Mouse (Mus musculus) limb, embryonic 12.5 days (tissue): ENCODE measurements around the gene Tbk1. TPM values are rescaled to one million over a fixed set of nuclear protein-coding genes. Genes with fewer than 3 reads are reported as not detected.
A peak's percentile ranks its signal among the peaks of the same experiment; 100 is the strongest.

Source experiments
- ATAC-seq: fragments of 200-750 bp; cut with Nextera tagmentation; 2 replicates; pipeline ENCODE4 v1.8.0; 2017; ENCODE audit warnings: low read depth, moderate TSS enrichment; ENCODE audit not compliant: insufficient number of reproducible peaks, insufficient read depth, low FRiP score, low TSS enrichment
- H3K27ac ChIP-seq: fragments of 300-500 bp; sonication (generic); 2 replicates; pipeline ENCODE4 v1.5.1; 2016; ENCODE audit warnings: mild to moderate bottlenecking, moderate library complexity
- H3K27me3 ChIP-seq: fragments of 300-500 bp; sonication (generic); 2 replicates; pipeline ENCODE4 v1.6.1; 2016; ENCODE audit warnings: mild to moderate bottlenecking, moderate library complexity
- H3K36me3 ChIP-seq: fragments of 300-500 bp; sonication (generic); 2 replicates; pipeline ENCODE4 v1.6.1; 2016; ENCODE audit warnings: mild to moderate bottlenecking, moderate library complexity
- H3K4me1 ChIP-seq: fragments of 300-500 bp; sonication (generic); replicated peaks from 2 replicates; pipeline ENCODE4 v1.6.1; 2016
- H3K4me2 ChIP-seq: fragments of 300-500 bp; sonication (generic); 2 replicates; pipeline ENCODE4 v1.6.1; 2016; ENCODE audit warnings: mild to moderate bottlenecking, moderate library complexity
- H3K4me3 ChIP-seq: fragments of 300-500 bp; sonication (generic); replicated peaks from 2 replicates; pipeline ENCODE4 v1.5.1; 2016; ENCODE audit warnings: mild to moderate bottlenecking
- H3K9ac ChIP-seq: fragments of 300-500 bp; sonication (generic); replicated peaks from 2 replicates; pipeline ENCODE4 v1.6.1; 2016; ENCODE audit warnings: mild to moderate bottlenecking, moderate library complexity
- H3K9me3 ChIP-seq: fragments of 300-500 bp; sonication (generic); 2 replicates; pipeline ENCODE4 v1.6.1; 2016; ENCODE audit warnings: mild to moderate bottlenecking, moderate library complexity
- WGBS: fragments of 180-500 bp; shearing (Covaris S2); methylation state at CpG from one replicate; pipeline ENCODE4 v1.1.7; 2016; 5-methylcytosine and 5-hydroxymethylcytosine counted together
- polyA plus RNA-seq: library from polyadenylated mRNA; unstranded; fragments of >200 nt; fragmentation: Nextera tagmentation; extraction: Ambion mirVana; gene quantifications from 2 replicates; pipeline ENCODE4 v1.2.1, GENCODE M21; 2016

Gene Tbk1
- polyA plus RNA-seq, 1 experiment from 2014 or later: 33.7 TPM

DNA sequence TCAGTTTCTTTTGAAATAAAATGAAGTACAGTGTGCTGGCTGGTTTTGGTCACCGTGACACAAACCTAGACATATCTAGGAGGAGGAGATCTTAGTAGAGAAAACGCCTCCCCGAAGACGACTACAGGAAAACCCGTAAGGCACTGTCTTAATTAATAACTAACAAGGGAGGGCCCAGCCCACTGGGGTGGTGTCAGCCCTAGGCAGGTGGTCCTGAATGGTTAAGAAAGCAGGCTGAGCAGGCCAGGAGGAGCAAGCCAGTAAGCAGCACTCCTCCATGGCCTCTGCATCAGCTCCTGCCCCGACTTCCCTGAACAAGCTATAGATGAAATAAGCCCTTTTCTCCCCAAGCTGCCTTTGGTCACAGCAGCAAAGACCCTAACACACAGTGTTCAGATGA lies 16.8 kb downstream of the Tbk1 start:
- no peak overlapping the region for H3K4me2 ChIP-seq
- ATAC-seq: no peak
- H3K4me1 ChIP-seq: no peaks in the 10 kb centered on the region
- H3K9ac ChIP-seq: no peak overlapping the region
- H3K9me3 ChIP-seq: no peaks in the 10 kb centered on the region
- WGBS: 79% methylated on average over 6 of the region's 6 CpGs
- peak overlapping the region; percentile 41; the same call in 1 of the 2 replicates for H3K27ac ChIP-seq
- peaks cover 68% of the 10 kb centered on the region for H3K36me3 ChIP-seq
- no peaks in the 10 kb centered on the region for H3K27me3 ChIP-seq
- H3K4me3 ChIP-seq: no peak overlapping the region

DNA sequence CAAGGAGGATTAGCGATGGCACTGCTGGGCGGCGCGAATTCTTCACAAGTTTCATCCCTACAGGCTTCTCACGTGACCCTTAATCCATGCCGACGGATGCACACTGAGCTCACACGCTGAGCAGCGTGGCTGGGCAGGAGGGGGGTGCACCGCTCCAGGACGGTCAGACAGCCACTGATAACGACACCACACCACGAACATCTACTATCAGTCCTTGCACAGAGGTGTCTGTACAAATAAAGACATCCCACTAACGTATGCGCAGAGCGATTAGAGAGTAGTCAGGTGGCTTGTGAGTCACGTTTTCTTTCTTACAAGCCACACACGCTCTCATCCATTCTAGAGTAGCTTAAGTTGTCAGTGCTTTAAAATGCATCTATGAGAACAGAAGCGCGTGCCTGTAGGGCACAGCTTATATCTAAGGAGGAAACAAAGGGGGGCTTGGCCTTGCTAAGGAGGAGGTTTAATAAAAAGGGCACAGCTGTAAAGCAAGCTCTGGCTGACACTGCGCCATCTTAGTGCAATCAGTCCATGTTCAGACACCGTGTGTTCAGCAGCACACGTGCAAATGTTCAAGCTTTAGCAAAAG lies 17.5 kb downstream of the Tbk1 start:
- no peaks in the 10 kb centered on the region for H3K4me1 ChIP-seq
- ATAC-seq: peak; percentile 52; the same call in 1 of the 2 replicates
- H3K9me3 ChIP-seq: no peaks in the 10 kb centered on the region
- no peaks in the 10 kb centered on the region for H3K27me3 ChIP-seq
- peak overlapping the region; percentile 23; the same call in 1 of the 2 replicates for H3K4me2 ChIP-seq
- no peak overlapping the region for H3K9ac ChIP-seq
- peaks cover 68% of the 10 kb centered on the region for H3K36me3 ChIP-seq
- 0 out of 2 replicates have a peak overlapping the region, but pooled peaks have one; percentile 41 for H3K27ac ChIP-seq
- H3K4me3 ChIP-seq: no peak overlapping the region
- WGBS: 18% methylated on average over 23 of the region's 23 CpGs

DNA sequence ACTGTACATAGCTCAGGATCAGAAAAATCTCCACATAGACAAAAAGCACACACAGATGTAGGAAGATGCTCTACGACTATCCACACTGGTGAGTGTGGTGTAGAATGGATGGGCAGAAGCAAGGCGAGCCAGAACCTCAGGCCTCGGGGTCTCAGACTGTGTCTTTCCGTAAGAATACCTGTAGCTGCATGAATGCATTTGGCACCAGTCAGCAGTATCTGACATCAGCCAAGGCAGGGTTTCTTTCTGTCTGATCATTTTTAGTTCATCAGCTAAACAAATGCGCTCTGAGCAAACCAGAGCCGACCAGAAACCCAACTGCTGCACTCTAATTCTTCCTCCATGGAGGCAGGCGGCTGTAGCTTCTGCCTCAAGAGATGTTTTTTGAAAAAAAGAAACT lies 18.1 kb downstream of the Tbk1 start:
- H3K9me3 ChIP-seq: no peaks in the 10 kb centered on the region
- peaks cover 71% of the 10 kb centered on the region for H3K36me3 ChIP-seq
- H3K27ac ChIP-seq: peak overlapping the region; percentile 29; the same call in 1 of the 2 replicates
- H3K4me1 ChIP-seq: no peaks in the 10 kb centered on the region
- H3K27me3 ChIP-seq: no peaks in the 10 kb centered on the region
- no peak overlapping the region for H3K9ac ChIP-seq
- H3K4me2 ChIP-seq: no peak overlapping the region
- no peak for ATAC-seq
- H3K4me3 ChIP-seq: no peak overlapping the region
- 72% methylated on average over 7 of the region's 7 CpGs for WGBS

DNA sequence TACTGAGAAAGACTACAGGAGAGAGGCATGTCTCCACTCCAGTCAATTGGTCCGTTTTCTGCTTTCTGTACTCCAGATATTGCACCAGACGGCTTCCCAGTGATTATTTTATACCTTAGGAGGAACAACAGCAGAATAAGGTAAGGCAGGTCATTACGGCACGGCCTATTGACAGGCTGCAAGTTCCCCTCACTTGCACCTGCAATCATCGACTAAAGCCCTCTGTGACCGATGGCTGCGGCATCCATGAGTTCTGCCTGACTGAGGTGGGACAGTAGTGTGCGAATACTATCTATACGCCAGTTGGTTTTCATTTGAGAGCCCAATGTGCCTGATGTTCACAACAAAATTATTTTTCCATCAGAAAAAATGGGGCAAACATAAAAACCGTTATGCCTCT lies 18.6 kb downstream of the Tbk1 start:
- Histone ChIP-seq H3K9ac (no peak overlapping the region), H3K36me3 (peaks cover 76% of the 10 kb centered on the region), H3K4me3 (no peak overlapping the region), H3K27ac (no peak overlapping the region), H3K4me1 (no peaks in the 10 kb centered on the region), H3K9me3 (no peaks in the 10 kb centered on the region), H3K4me2 (no peak overlapping the region), H3K27me3 (no peaks in the 10 kb centered on the region)
- 97% methylated on average over 10 of the region's 10 CpGs for WGBS
- ATAC-seq: no peak

DNA sequence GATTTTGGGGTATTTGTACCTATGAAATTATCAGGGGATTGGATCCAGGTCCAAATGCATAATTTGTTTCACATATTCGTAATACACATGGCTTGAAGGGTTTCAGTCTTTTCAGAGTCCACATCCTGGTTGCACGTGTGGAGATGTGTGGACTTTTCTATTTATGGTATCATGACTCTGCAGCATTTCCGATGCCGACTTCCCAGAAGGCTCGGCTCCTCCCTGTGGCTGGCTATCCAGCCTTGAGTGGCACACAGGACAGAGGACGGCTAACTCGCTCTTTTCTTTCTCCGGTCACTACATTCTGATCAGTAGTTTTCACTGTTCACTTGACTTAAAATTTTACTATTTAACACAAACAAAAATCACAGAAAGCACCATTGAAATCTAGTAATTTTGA lies 22.1 kb downstream of the Tbk1 start:
- no peak overlapping the region for H3K9ac ChIP-seq
- no peaks in the 10 kb centered on the region for H3K4me1 ChIP-seq
- no peak for ATAC-seq
- no peak overlapping the region for H3K4me2 ChIP-seq
- no peaks in the 10 kb centered on the region for H3K9me3 ChIP-seq
- WGBS: 90% methylated on average over 8 of the region's 8 CpGs
- H3K27me3 ChIP-seq: no peaks in the 10 kb centered on the region
- peaks cover 74% of the 10 kb centered on the region for H3K36me3 ChIP-seq
- no peak overlapping the region for H3K4me3 ChIP-seq
- H3K27ac ChIP-seq: no peak overlapping the region

DNA sequence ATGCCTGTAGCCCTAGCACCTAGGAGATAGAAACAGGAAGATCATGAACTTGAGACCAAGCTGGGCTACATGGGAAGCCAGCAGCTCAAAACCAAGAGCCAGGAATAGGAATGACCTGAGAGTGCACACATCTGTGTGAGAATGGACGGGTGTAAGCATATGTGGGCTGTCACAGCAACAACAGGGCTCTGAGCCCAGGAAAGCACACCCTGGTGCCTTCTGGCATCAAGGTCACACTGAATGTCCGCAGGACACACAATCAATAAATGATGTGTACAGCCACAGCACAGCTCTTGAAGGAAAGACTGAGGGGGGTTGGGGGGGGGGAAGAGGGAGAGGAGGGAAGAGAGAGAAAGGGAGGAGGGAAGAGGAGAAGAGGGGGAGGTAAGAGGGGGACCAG lies 28.4 kb downstream of the Tbk1 start:
- WGBS: 87% methylated on average over 2 of the region's 2 CpGs
- Histone ChIP-seq H3K9ac (no peak overlapping the region), H3K4me2 (no peak overlapping the region), H3K36me3 (peaks cover 89% of the 10 kb centered on the region), H3K9me3 (no peaks in the 10 kb centered on the region), H3K4me1 (no peaks in the 10 kb centered on the region), H3K27ac (no peak overlapping the region), H3K27me3 (no peaks in the 10 kb centered on the region), H3K4me3 (no peak overlapping the region)
- ATAC-seq: no peak

DNA sequence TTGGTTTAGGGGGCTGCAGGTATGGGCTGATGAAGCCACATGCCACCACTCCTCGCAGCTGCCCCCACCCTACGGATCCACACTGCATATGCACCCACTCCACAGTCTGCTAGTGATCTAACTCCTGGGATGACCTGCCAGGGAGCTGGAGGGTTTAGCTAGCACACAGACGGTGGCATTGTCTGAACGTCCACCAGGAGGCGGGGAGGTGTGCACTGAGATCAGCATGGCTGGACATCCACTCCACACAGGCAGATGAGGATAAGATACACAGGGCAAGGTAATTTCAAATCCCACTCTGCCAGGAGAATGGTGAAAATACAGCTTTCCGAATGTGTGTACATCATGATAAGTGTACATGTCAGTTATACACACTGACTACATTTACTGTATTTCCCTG lies 30.3 kb downstream of the Tbk1 start:
- WGBS: 79% methylated on average over 6 of the region's 6 CpGs
- ATAC-seq: no peak
- Histone ChIP-seq H3K9me3 (no peaks in the 10 kb centered on the region), H3K27me3 (no peaks in the 10 kb centered on the region), H3K4me1 (no peaks in the 10 kb centered on the region), H3K27ac (no peak overlapping the region), H3K9ac (no peak overlapping the region), H3K36me3 (peaks cover 90% of the 10 kb centered on the region), H3K4me3 (no peak overlapping the region), H3K4me2 (no peak overlapping the region)

DNA sequence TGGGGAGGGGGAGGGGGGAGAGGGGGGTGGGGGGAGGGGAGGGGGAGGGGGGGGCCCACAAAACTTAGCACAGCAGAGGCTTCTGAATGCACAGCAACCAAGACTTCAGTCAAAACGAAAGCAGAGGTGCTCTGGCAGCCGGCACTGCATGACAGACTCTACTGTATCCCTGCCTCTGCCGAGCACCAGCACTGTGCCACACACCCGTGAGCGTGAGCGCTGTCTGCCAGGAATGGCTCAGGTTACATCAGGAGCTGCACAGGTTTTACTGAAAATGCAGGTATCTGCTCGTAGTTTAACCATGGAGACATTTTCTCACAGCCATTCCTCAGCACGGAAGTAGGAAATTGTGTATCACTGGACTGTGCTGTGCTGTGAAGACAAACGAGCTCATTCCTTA lies 36.3 kb downstream of the Tbk1 start:
- no peak for ATAC-seq
- H3K9ac ChIP-seq: no peak overlapping the region
- 74% methylated on average over 9 of the region's 9 CpGs for WGBS

DNA sequence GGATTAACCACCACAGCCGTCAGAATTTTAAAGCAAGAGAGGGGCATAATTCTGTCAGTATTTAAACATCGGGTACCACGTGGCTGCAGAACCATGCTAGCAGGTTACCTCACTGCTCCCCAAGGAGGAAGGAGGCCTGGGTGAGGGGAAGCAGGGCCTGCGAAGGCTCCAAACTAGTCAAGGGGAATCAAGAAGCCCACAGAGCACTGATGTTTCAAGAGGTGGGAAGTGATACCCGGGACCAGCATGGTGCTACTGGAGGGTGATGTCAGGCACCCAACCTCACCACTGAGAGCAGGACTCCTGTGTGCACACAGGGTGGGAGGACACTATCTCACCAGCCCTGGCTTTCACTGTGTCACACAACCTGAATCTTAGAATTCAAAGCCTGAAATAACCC lies 36.9 kb downstream of the Tbk1 start:
- peaks cover 94% of the 10 kb centered on the region for H3K36me3 ChIP-seq
- no peaks in the 10 kb centered on the region for H3K4me1 ChIP-seq
- no peak overlapping the region for H3K9ac ChIP-seq
- no peaks in the 10 kb centered on the region for H3K27me3 ChIP-seq
- H3K4me2 ChIP-seq: no peak overlapping the region
- no peak for ATAC-seq
- 86% methylated on average over 5 of the region's 5 CpGs for WGBS
- no peak overlapping the region for H3K27ac ChIP-seq
- no peak overlapping the region for H3K4me3 ChIP-seq
- H3K9me3 ChIP-seq: no peaks in the 10 kb centered on the region

More for the DNA sequence above, 36.3 kb downstream of the Tbk1 start:
- no peak overlapping the region for H3K4me2 ChIP-seq
- no peak overlapping the region for H3K4me3 ChIP-seq
- H3K36me3 ChIP-seq: peaks cover 96% of the 10 kb centered on the region
- H3K27me3 ChIP-seq: no peaks in the 10 kb centered on the region
- H3K4me1 ChIP-seq: no peaks in the 10 kb centered on the region
- no peaks in the 10 kb centered on the region for H3K9me3 ChIP-seq
- H3K27ac ChIP-seq: 0 out of 2 replicates have a peak overlapping the region, but pooled peaks have one; percentile 29

DNA sequence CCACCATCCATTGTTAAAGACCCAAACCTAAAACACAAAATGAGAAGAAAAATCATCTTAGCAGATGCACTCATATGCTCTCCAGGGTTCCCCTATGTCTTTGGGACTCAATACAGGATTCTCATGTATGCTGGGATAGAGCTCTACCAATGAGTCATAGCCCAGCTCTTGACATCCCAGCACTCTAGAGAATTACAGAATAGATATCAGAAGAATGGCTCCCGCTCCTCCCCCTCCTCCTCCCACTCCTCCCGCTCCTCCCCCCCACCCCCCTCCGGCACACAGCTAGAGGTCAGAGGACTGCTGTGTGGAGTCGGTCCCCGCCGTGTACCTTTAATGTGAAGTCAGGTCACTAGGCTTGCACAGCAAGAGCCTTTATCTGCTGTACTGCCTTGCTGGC lies 39.4 kb downstream of the Tbk1 start:
- no peaks in the 10 kb centered on the region for H3K27me3 ChIP-seq
- H3K36me3 ChIP-seq: peaks cover 71% of the 10 kb centered on the region
- no peak for ATAC-seq
- no peak overlapping the region for H3K4me2 ChIP-seq
- no peak overlapping the region for H3K9ac ChIP-seq
- no peak overlapping the region for H3K27ac ChIP-seq
- H3K4me1 ChIP-seq: no peaks in the 10 kb centered on the region
- H3K4me3 ChIP-seq: no peak overlapping the region
- 84% methylated on average over 6 of the region's 6 CpGs for WGBS
- H3K9me3 ChIP-seq: no peaks in the 10 kb centered on the region

DNA sequence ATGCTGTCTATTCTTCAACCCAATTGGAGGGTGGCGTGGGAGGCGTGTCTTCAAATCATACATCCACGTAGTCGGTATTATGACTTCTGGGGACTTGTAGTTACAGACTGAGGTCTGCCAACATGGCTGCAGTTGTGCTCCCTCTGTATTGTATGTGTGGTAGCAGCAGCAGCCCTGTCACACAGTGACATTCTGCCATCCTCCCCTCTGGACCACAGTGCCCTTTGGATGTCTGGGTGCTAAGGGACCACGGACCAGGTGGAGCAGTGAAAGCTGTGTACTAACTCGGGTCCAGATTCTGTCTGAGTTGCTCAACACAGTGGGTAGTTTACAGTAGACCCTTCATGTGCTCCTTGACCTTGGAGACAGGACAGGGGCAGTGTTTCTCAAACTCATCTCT lies 43.0 kb downstream of the Tbk1 start:
- no peaks in the 10 kb centered on the region for H3K9me3 ChIP-seq
- no peak overlapping the region for H3K4me3 ChIP-seq
- no peak overlapping the region for H3K4me2 ChIP-seq
- H3K4me1 ChIP-seq: no peaks in the 10 kb centered on the region
- 95% methylated on average over 6 of the region's 6 CpGs for whole genome bisulfite sequencing
- no peak for ATAC-seq
- no peaks in the 10 kb centered on the region for H3K27me3 ChIP-seq
- no peak overlapping the region for H3K9ac ChIP-seq
- H3K27ac ChIP-seq: no peak overlapping the region
- peaks cover 35% of the 10 kb centered on the region for H3K36me3 ChIP-seq

DNA sequence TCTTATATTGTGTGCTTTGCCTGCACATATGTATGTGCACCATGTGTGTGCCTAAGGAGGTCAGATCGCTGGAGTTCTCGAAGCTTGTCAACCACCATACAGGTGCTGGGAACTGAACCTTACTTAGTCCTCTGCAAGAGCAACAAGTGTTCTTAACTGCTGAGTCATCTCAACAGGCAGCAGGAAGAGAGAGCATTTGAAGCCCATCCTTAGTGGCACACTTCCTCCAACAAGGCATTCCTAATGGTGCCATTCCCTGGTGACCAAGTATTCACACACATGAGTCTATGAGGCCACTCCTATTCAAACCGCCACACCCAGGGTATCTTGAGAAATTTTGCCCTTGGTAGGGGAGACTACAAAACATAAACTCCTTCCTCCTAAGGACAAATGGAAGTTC lies 44.4 kb downstream of the Tbk1 start:
- ATAC-seq: no peak
- H3K27me3 ChIP-seq: no peaks in the 10 kb centered on the region
- 94% methylated on average over 3 of the region's 3 CpGs for WGBS
- no peaks in the 10 kb centered on the region for H3K4me1 ChIP-seq
- no peak overlapping the region for H3K27ac ChIP-seq
- no peak overlapping the region for H3K4me3 ChIP-seq
- no peak overlapping the region for H3K9ac ChIP-seq
- H3K9me3 ChIP-seq: no peaks in the 10 kb centered on the region
- peaks cover 21% of the 10 kb centered on the region for H3K36me3 ChIP-seq
- H3K4me2 ChIP-seq: no peak overlapping the region
